Mouse (Mus musculus) layer of hippocampus, adult 8-10 months (tissue): ENCODE data around the gene Grcc10. TPM values are rescaled to one million over a fixed set of nuclear protein-coding genes. Genes with fewer than 3 reads are reported as not detected.

Source experiments
- DNase-seq, 2 experiments: peaks; one replicate each; pipeline ENCODE4 v3.0.0; 2022; ENCODE audit warnings: low spot score in 2 of 2
- microRNA-seq, 2 experiments: library from miRNA; unstranded; fragments of <30 nt; microRNA quantifications; one replicate each; pipeline ENCODE4 v1.2.0; 2022
- total RNA-seq, 4 experiments: library from RNA; stranded (reverse); gene quantifications; 2 replicates each; pipeline ENCODE4 v1.2.4; 2022

Grcc10 gene
- total RNA-seq, 4 experiments from 2014 or later, result 311 to 385 (median 325) TPM

DNA sequence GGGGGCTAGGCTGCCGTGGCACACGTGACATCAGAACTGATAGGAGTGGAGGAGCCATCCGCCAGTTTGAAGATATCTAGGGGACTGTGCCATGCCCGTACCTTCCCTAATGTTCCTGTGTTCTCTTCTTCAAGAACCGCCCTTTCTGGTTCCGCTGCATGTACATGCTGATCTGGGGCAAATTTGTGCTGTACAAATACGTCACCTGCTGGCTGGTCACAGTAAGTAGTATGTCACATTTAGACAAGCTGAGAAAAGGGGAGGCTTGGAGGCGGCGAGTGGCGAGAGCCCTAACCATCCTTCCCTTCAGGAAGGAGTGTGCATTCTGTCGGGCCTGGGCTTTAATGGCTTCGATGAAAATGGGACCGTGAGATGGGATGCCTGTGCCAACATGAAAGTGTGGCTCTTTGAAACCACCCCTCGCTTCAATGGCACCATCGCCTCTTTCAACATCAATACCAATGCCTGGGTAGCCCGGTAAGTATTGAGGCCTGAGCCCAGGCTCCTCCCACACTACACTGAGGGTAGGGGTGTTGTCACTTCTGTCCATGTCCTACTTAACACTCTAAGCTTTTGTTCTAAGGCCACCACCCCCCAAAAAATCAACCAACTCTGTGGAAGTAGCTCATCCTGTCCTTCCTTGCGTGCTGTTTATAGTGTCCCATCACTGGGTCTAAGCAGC, 38.9 kb downstream of the Grcc10 start:
- no peak for DNase-seq

DNA sequence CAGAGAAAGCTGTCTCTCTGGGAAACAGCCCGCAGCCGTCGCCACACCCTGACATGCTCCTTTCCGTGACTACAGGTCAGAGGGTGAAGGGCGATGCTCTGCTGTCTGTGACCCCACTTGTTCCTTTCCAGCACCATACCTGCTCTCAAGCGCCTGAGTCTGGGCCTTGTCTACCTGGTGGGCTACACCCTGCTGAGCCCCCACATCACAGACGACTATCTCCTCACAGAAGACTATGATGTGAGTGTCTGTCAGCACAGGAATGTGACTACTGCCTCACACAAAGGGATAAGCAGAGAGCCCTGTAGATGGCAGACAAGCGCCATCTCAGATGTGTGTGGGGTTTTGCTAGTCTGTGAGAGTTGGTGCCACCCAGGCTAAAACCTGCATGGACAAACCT, 39.8 kb downstream of the Grcc10 start:
- no peak for DNase-seq

DNA sequence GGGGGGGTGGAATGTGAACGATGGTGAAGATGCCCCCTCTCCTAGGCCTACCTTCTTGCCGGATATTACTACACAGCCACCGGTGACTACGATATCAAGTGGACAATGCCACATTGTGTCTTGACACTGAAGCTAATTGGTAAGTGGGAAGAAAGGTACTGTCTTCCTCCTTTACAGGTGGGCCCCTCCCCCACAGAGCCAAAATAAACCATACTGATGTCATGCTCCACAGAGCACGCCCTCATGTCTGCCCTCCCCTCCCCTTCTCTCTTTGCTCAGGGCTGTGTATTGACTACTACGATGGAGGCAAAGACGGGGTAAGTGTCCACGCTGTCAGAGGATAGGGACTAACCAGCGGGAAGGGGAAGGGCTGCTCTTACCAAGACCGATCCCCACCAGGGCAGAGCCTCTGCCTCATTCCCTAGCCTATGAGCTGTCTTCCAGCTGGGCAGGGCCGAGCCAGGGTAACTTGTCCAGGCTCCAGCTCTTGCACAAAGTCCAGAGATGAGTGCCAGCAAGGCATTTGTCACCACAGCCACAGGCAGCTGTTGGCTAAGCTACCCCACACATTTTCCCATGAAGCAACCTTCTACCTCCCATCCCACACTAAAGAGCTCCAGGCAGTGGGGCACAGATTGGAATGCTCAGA, 41.1 kb downstream of the Grcc10 start:
- DNase-seq, result peak; percentile 68 to 69

DNA sequence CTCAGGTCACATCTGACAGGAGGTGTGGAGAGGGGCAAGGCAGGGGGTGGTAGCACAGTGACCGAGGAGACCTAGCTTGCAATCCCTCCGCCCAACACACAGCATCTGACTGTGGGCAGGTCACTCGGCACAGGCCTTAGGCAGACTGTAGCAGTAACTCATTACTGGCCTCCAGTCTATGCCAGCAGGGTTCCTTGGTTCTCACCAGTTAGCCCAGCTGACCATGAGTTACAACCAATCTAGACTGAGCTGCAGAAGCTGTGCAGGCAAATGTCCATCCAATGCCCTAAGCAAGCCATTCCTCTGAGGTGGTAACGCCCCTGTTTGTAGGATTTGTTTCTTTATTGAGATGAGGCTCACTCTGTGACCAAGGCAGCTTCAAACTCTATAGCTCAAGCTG, 41.8 kb downstream of the Grcc10 start:
- no peak for DNase-seq

DNA sequence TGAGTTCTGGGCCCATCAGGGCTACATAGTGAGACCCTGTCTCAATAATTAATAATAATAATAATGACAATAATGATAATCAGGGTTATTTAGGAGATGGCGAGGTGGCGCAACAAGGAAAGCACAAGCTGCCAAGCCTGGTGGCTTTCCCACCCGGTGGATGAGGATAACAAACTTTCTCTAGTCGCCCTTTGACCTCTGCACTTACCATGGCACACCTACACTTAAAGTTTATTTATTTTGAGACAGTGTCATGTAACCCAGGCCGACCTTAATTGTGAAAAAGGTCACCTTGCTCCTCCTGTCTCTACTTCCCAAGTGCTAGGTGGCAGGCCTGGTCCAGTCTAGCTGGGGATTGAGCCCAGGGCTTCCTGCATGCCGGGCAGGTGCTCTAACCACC, 42.4 kb downstream of the Grcc10 start:
- DNase-seq, result no peak

DNA sequence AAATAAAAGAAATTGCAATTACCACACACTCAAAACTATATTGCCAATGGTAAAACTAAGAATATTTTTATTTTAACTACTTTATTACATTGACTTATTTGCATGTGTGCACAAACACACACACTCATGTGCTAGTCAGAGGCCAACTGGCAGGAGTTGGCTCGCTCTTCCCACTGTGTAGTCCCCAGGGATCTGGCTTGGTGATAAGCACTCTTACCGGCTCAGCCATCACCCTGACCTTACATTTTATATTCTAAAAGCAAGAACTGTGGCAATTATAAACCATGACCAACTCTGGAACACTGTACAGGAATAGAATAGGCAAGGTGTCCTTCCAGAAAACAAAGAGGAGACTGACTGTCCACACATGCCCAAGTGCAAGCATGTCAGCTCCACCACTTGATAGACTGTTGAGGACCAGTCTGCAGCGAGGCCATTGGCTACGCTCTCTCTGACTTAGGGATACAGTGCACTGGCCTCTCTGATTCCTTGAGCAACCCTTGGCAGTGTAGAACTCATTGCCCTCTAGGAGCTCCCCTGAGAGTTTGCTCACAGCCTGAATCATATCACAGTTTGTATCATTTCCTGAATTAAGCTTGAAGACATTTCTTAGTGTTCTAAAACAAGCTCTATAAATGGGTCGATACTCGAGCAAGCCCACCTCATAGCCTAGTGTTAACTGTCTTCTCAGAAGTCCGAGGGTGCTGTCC, 44.6 kb downstream of the Grcc10 start:
- DNase-seq, result no peak

DNA sequence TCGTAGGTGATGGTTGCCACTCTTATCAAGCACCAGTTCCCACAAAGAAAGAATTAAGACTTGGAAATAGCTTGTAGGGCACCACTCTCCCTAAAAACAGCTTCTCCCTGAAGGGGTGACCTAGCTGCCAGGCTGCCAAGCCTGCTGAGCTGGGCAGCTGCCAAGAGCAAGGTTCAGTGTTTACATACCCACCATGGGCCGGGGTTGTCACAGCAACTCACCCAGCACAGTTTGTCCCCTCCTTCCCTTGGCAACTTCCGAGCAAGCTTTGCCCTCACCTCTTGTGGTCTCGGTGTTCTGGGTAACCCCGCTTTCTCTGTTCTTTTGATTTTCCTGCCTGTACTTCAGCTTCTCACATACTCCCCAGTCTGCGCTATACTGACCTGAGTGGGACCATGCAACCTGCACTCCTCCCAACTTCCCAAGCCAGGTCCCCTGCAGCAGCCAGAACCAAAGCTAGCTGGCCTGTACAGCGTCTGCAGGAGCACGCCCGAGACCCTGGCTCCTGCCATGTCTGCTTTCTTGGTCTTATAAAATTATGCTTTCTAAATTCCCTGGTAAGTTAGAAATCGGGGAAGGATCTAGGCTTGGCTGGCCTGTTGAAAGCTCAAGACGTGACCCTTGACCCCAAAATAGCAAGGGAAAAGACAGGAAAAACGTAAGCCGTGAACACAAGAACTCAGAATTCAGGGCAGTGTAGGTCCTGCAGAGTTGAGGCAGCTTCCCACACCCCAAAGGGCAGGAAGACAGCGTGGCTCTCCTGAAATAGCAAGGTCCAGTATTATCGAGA, 46.8 kb downstream of the Grcc10 start:
- DNase-seq, result peak; percentile 74 to 80

DNA sequence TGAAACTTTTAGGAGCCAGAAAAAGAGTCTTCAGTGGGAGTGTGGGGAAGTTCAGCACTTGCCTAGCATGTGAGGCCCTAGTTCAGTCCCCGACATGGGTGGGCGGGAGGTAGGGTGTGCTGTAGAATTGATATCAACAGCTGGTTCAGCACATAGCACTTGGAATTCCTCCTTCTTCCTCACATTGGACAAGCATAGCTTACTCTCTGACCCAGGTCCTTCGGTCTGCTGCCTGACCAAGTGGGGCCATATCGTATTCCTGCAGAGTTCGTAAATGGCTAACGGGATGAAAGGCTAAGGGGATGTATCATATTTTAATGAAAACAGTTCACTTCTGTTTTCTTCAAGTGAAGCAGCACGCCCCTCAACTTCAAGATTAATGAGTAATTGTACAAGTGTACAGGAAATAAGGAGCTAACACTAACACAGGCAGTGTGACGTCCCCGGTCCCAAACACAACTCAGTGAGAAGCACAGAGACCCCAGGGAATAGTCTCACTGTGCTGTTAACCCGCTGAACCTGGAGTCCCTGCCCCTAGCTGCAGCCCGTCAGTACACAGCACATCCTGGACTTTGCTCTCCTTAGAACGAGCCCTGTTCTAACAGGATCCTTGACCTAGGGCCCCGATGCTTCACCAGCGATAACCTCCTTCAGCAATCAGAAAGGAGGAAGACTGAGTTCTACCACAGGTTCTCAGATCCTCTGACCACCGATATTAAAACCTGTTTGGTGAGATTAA, 47.8 kb downstream of the Grcc10 start:
- DNase-seq, result no peak

DNA sequence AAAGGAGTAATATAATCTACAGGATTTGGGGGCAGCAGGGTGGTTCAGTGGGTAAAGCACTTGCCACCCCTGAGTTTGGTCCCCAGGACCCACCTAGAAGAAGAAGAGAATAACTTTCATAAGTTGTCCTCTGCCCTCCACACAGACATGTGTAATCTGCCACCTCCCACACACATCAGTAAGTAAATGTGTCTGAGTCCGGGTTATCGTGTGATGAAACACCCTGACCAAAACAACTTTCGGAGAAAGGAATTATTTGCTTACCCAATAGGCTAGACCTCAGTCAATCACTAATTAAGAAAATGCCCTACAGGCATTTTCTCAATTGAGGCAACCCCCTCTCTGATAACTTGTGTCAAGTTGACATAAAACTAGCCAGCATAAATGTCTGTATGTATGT, 50.7 kb downstream of the Grcc10 start:
- no peak for DNase-seq

Small RNA genes within 50 kb of the gene (microRNA-seq; reads per million reads assigned to microRNA genes)
- gene Mir141 (1.3 to 22.7 reads per million in 2 experiments), gene Mir200c (32.8 to 208 reads per million in 2 experiments)

Other genes starting within 250 kb of the Grcc10 start
- under 1 TPM; 0.39 to 0.67 (median 0.60) TPM for gene C1rl, start 248.3 kb downstream of the Grcc10 start, total RNA-seq
- gene C1ra, start 229.0 kb downstream of the Grcc10 start, total RNA-seq, result 1 to 10 TPM in 3 of 4 experiments, under 1 TPM in 1; 0.89 to 1.9 (median 1.3) TPM
- gene C1s1, start 199.0 kb downstream of the Grcc10 start, total RNA-seq, result 1 to 10 TPM in 3 of 4 experiments, under 1 TPM in 1; 0.59 to 1.7 (median 1.2) TPM
- not detected for gene C1rb, start 171.1 kb downstream of the Grcc10 start, total RNA-seq
- under 1 TPM; 0.23 to 0.68 (median 0.44) TPM for gene C1s2, start 105.3 kb downstream of the Grcc10 start, total RNA-seq
- 10 to 100 TPM; 24.1 to 38.4 (median 31.4) TPM for gene Lpcat3, start 78.3 kb downstream of the Grcc10 start, total RNA-seq
- gene Emg1, start 29.2 kb downstream of the Grcc10 start, total RNA-seq, result 10 to 100 TPM; 50.1 to 57.2 (median 52.5) TPM
- 100 to 1,000 TPM; 118 to 123 (median 120) TPM for gene Phb2, start 29.0 kb downstream of the Grcc10 start, total RNA-seq
- 10 to 100 TPM in 2 of 4 experiments, 1 to 10 TPM in 2; 2.2 to 24.3 (median 13.4) TPM for gene Ptpn6, start 2.7 kb downstream of the Grcc10 start, total RNA-seq
- 1 to 10 TPM in 1 of 4 experiments, not detected in 3; 5.1 TPM for gene Gm45234, start 14.6 kb upstream of the Grcc10 start, total RNA-seq
- 100 to 1,000 TPM; 138 to 158 (median 147) TPM for gene Atn1, start 15.2 kb upstream of the Grcc10 start, total RNA-seq
- gene Eno2, start 28.3 kb upstream of the Grcc10 start, total RNA-seq, result 1,000 to 10,000 TPM in 3 of 4 experiments, 100 to 1,000 TPM in 1; 993 to 1,113 (median 1,027) TPM
- 1 to 10 TPM; 2.3 to 5.1 (median 3.3) TPM for gene Lrrc23, start 38.4 kb upstream of the Grcc10 start, total RNA-seq
- gene Spsb2, start 67.3 kb upstream of the Grcc10 start, total RNA-seq, result 1 to 10 TPM; 3.1 to 7.0 (median 6.0) TPM
- gene Tpi1, start 72.9 kb upstream of the Grcc10 start, total RNA-seq, result 100 to 1,000 TPM; 782 to 819 (median 789) TPM
- gene Usp5, start 88.1 kb upstream of the Grcc10 start, total RNA-seq, result 100 to 1,000 TPM; 181 to 196 (median 186) TPM
- 1 to 10 TPM in 2 of 4 experiments, under 1 TPM in 2; 0.61 to 1.0 (median 0.95) TPM for gene Cdca3, start 88.2 kb upstream of the Grcc10 start, total RNA-seq
- gene Gnb3, start 98.9 kb upstream of the Grcc10 start, total RNA-seq, result under 1 TPM in 2 of 4 experiments, not detected in 2; 0.36 to 0.96 TPM
- 10 to 100 TPM; 32.2 to 51.8 (median 36.4) TPM for gene P3h3, start 116.4 kb upstream of the Grcc10 start, total RNA-seq
- 100 to 1,000 TPM; 171 to 204 (median 183) TPM for gene Gpr162, start 122.6 kb upstream of the Grcc10 start, total RNA-seq
- gene Cd4, start 146.8 kb upstream of the Grcc10 start, total RNA-seq, result under 1 TPM in 2 of 4 experiments, not detected in 2; 0.12 to 0.38 TPM
- gene Lag3, start 170.3 kb upstream of the Grcc10 start, total RNA-seq, result 10 to 100 TPM in 2 of 4 experiments, 1 to 10 TPM in 2; 1.6 to 15.6 (median 8.5) TPM
- gene Ptms, start 178.7 kb upstream of the Grcc10 start, total RNA-seq, result 100 to 1,000 TPM; 881 to 936 (median 911) TPM
- 100 to 1,000 TPM; 564 to 596 (median 590) TPM for gene Mlf2, start 190.0 kb upstream of the Grcc10 start, total RNA-seq
- gene Cops7a, start 224.2 kb upstream of the Grcc10 start, total RNA-seq, result 100 to 1,000 TPM; 129 to 152 (median 145) TPM